Mouse (Mus musculus) cerebellum, adult 9-10 months (tissue): ENCODE measurements around the gene Scrn2.

Experiments
- DNase-seq: peaks from one replicate; pipeline ENCODE4 v3.0.0; 2022

Gene Scrn2

GRCm38 (mm10) chr11:97052219-97052646 is 22.5 kb downstream of the Scrn2 start:
- DNase-seq, result no peak

GRCm38 (mm10) chr11:97063274-97063920 is 33.7 kb downstream of the Scrn2 start:
- DNase-seq, result no peak

GRCm38 (mm10) chr11:97063921-97064295 is 34.2 kb downstream of the Scrn2 start:
- DNase-seq, result no peak

GRCm38 (mm10) chr11:97065538-97066295 is 36.0 kb downstream of the Scrn2 start:
- no peak for DNase-seq

- no peak for DNase-seq
Observed at GRCm38 (mm10) chr11:97066656-97067360, 37.1 kb downstream of the Scrn2 start.

GRCm38 (mm10) chr11:97069333-97069732 is 39.6 kb downstream of the Scrn2 start:
- DNase-seq, result no peak

GRCm38 (mm10) chr11:97069770-97070169 is 40.0 kb downstream of the Scrn2 start:
- no peak for DNase-seq

GRCm38 (mm10) chr11:97071129-97071528 is 41.4 kb downstream of the Scrn2 start:
- DNase-seq, result no peak

GRCm38 (mm10) chr11:97072533-97072932 is 42.8 kb downstream of the Scrn2 start:
- peak; percentile 64 for DNase-seq

GRCm38 (mm10) chr11:97074235-97074634 is 44.5 kb downstream of the Scrn2 start:
- no peak for DNase-seq

- no peak for DNase-seq
Observed at GRCm38 (mm10) chr11:97078751-97079150, 49.0 kb downstream of the Scrn2 start.

- DNase-seq, result no peak
Observed at GRCm38 (mm10) chr11:97080291-97080690, 50.6 kb downstream of the Scrn2 start.

- peak; percentile 73 for DNase-seq
Observed at GRCm38 (mm10) chr11:97082977-97083376, 53.2 kb downstream of the Scrn2 start.
